In the genomic region with DNA sequence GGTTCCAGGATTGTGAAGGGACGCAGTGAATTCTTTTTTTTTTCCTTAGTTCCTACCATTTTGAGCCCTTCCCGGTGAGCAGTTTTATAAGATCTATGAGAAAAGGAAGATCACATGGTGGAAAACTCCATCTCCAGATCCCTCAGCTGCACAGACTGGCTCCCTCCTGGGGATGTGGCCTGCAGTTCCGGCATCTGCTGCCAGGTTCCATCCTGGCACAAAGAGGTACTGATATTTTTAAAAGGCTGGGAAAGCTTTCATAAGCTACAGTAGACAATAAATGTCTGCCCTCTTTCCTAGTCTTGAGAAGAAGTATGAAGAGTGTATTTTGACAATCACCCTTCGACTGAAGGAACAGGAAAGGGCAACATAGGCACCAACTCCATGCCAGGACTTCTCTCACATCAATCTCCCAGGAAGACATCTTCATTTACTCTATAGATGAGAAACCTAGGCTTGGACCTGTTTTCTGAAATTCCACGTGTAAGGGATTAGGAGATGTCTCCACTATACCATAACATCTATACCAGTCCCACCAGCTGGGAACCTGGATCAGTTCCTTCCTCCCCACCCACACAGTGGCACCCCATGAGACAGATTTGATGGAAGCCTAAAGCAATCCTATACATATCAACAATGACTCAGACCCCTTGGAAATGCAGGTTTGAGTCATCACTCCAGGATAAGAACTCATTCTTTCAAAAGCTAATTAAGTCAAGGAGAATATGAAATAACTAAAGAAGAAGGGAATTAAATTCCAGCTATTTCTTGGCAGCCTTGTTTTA, we compare ENCODE assay signal across 9 mouse cellular contexts. TPM values are rescaled to one million over a fixed set of nuclear protein-coding genes. Genes with fewer than 3 reads are reported as not detected.
DNase-seq lines count a peak whose midpoint lies in the region; ATAC-seq lines count a peak whose summit lies in the region.
"Had no signal": no experiment of that assay in that cellular context is flagged by ENCODE, and none has a peak within 500 bp of the region (broad histone marks: within the 10 kb centered on the region; RNA-seq: fewer than 3 reads in every experiment).

No protein-coding gene starts in this region.

- ATAC-seq in cerebellum, adult (ENCODE audit: insufficient number of reproducible peaks, low FRiP score, low TSS enrichment) = peak; percentile 85
- no peak for ATAC-seq in activated CD4-positive, CD25-positive, alpha-beta regulatory T cell, adult 4 months
- ATAC-seq: inflammation-experienced regulatory T-cells, adult 6 months had no signal

- no peak for DNase-seq in cerebellum, postnatal 4 days (ENCODE audit: low spot score in 2 of 2)
- peak; percentile 76 for DNase-seq in 3T3-L1 (ENCODE audit: low read depth, low spot score)
- DNase-seq in cerebellum, postnatal 14 days = peak; percentile 55 to 71
- DNase-seq in left cerebral cortex, adult 9 months (ENCODE audit: low spot score in 2 of 2) = peak; percentile 76 to 89
- DNase-seq in spleen, postnatal 4 days (ENCODE audit: low spot score in 2 of 2) = no peak
- DNase-seq in ovary, postnatal 10 days (ENCODE audit: low spot score) = no peak

RNA-seq across cellular contexts. Expression of gene Ndrg3, which starts 18.3 kb away (rescaled TPM):
- polyA plus RNA-seq in activated CD4-positive, CD25-positive, alpha-beta regulatory T cell, adult 4 months (2017; shearing (Covaris generic)) = 100 to 1,000 TPM; 107 to 115 TPM

RNA-seq across cellular contexts. Expression of gene Dsn1, which starts 33.4 kb away (rescaled TPM):
- 10 to 100 TPM; 16.0 to 17.1 TPM for polyA plus RNA-seq in activated CD4-positive, CD25-positive, alpha-beta regulatory T cell, adult 4 months (2017; shearing (Covaris generic))

Comparison
In these comparisons a context has a peak if more than half of its experiments do, and no peak if none do; other contexts are left out.
1. DNase-seq: peak in 3T3-L1 (single experiment), cerebellum, postnatal 14 days (2 of 2) and left cerebral cortex, adult 9 months (2 of 2); none in cerebellum, postnatal 4 days (0 of 2), spleen, postnatal 4 days (0 of 2) and ovary, postnatal 10 days (single experiment).